Mouse (Mus musculus) limb, embryonic 11.5 days (tissue): ENCODE results near the gene Mlycd. TPM values are rescaled to one million over a fixed set of nuclear protein-coding genes. Genes with fewer than 3 reads are reported as not detected.

ENCODE experiments used
- ATAC-seq: fragments of 200-750 bp; cut with Nextera tagmentation; 2 replicates; pipeline ENCODE4 v1.8.0; 2017; ENCODE audit warnings: low read depth; ENCODE audit not compliant: insufficient number of reproducible peaks, low FRiP score, low TSS enrichment
- DNase-seq: peaks from one replicate; pipeline ENCODE4 v3.0.0-alpha.2; 2015; ENCODE audit warnings: low spot score
- H3K27ac ChIP-seq: fragments of 300-500 bp; sonication (generic); replicated peaks from 2 replicates; pipeline ENCODE4 v1.5.1; 2014; ENCODE audit warnings: low read depth, mild to moderate bottlenecking, low read length
- H3K27me3 ChIP-seq: fragments of 300-500 bp; sonication (generic); 2 replicates; pipeline ENCODE4 v1.6.1; 2014; ENCODE audit warnings: mild to moderate bottlenecking, low read length, mixed read lengths; ENCODE audit not compliant: control insufficient read depth, insufficient read depth
- H3K36me3 ChIP-seq: fragments of 300-500 bp; sonication (generic); 2 replicates; pipeline ENCODE4 v1.6.1; 2014; ENCODE audit warnings: mild to moderate bottlenecking, low read length, moderate library complexity, mixed read lengths; ENCODE audit not compliant: control insufficient read depth, insufficient read depth
- H3K4me1 ChIP-seq: fragments of 300-500 bp; sonication (generic); 2 replicates; pipeline ENCODE4 v1.6.1; 2014; ENCODE audit warnings: low read length, mixed read lengths; ENCODE audit not compliant: control insufficient read depth, insufficient read depth
- H3K4me2 ChIP-seq: fragments of 300-500 bp; sonication (generic); 2 replicates; pipeline ENCODE4 v1.6.1; 2014; ENCODE audit warnings: low read depth, mild to moderate bottlenecking, moderate library complexity; ENCODE audit not compliant: severe bottlenecking
- H3K4me3 ChIP-seq: fragments of 300-500 bp; sonication (generic); 2 replicates; pipeline ENCODE4 v1.5.1; 2014; ENCODE audit warnings: low read depth, low read length
- H3K9ac ChIP-seq: fragments of 300-500 bp; sonication (generic); 2 replicates; pipeline ENCODE4 v1.6.1; 2014; ENCODE audit warnings: mild to moderate bottlenecking, low read length
- H3K9me3 ChIP-seq: fragments of 300-500 bp; sonication (generic); 2 replicates; pipeline ENCODE4 v1.6.1; 2016; ENCODE audit warnings: low read length; ENCODE audit not compliant: control insufficient read depth
- WGBS: fragments of 180-500 bp; shearing (Covaris S2); extraction: QIAGEN DNeasy Blood & Tissue Kit; methylation state at CpG from one replicate; pipeline ENCODE4 v1.1.7; 2014; 5-methylcytosine and 5-hydroxymethylcytosine counted together
- polyA plus RNA-seq: library from polyadenylated mRNA; unstranded; fragments of >200 nt; fragmentation: Nextera tagmentation; extraction: Ambion mirVana; gene quantifications from 2 replicates; pipeline ENCODE4 v1.2.1, GENCODE M21; 2014

Gene Mlycd
- polyA plus RNA-seq, 1 experiment from 2014 or later: 6.9 TPM

DNA sequence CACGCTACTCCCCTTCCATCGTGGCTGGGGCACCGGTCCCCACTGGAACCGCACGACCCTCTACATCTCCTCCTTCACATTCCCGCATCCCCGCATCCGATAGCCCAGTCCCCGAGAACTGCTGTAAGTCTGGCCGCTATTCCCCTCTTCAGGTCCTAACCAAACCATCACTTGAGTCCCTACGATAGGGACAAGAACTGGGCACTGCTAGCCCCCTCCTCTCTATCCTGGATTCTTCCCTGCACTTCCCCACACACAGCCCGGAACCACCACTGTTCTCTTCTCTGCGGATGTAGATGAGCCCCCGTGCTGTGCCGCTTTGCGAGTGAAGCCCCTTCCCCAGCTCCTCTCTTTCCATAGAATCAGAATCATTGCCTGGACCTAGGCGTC lies 53.1 kb downstream of the Mlycd start:
- 1% methylated on average over 17 of the region's 17 CpGs for WGBS
- Histone ChIP-seq H3K4me1 (peaks cover 2% of the 10 kb centered on the region; the same call in 1 of the 2 replicates), H3K36me3 (no peaks in the 10 kb centered on the region), H3K9ac (no peak overlapping the region; the same call in 1 of the 2 replicates), H3K4me3 (peak overlapping the region; percentile 57), H3K4me2 (peak overlapping the region; percentile 85), H3K27me3 (peaks cover 18% of the 10 kb centered on the region), H3K9me3 (no peaks in the 10 kb centered on the region), H3K27ac (no peak overlapping the region)
- ATAC-seq (no peak), DNase-seq (no peak)

GRCm38 (mm10) chr8:119449627-119450026 lies 54.9 kb downstream of the Mlycd start:
- Histone ChIP-seq H3K27me3 (peaks cover 18% of the 10 kb centered on the region), H3K4me2 (no peak overlapping the region; the same call in 1 of the 2 replicates), H3K27ac (no peak overlapping the region), H3K9me3 (no peaks in the 10 kb centered on the region), H3K36me3 (no peaks in the 10 kb centered on the region), H3K9ac (no peak overlapping the region), H3K4me3 (no peak overlapping the region), H3K4me1 (peaks cover 2% of the 10 kb centered on the region; the same call in 1 of the 2 replicates)
- ATAC-seq: no peak
- 81% methylated on average over 12 of the region's 12 CpGs for WGBS
- DNase-seq: no peak

DNA sequence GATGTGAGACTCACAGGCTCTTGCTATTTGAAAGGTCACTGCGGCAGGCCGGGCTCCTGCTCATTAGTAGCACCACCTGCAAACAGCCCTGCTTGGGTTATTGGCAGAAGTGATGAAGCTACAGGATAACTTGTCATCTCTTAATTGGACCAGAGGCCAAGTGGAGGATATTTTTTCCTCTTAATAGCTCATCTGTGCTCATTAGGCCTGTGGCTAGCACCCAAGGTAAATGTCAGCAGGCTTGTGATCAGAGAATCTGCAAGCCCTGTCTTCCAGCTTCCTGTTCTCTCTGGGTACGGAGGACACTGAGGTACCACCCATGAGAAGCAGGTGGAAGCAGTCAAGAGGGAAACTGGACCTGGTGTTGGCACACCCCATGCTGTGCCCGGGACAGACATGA lies 56.5 kb downstream of the Mlycd start:
- Histone ChIP-seq H3K27ac (no peak overlapping the region), H3K4me3 (no peak overlapping the region), H3K27me3 (peaks cover 18% of the 10 kb centered on the region), H3K9me3 (no peaks in the 10 kb centered on the region), H3K36me3 (no peaks in the 10 kb centered on the region), H3K4me2 (no peak overlapping the region), H3K4me1 (peaks cover 2% of the 10 kb centered on the region; the same call in 1 of the 2 replicates), H3K9ac (no peak overlapping the region)
- WGBS: 86% methylated on average over 4 of the region's 4 CpGs
- ATAC-seq (no peak), DNase-seq (no peak)

GRCm38 (mm10) chr8:119452919-119453318 lies 58.2 kb downstream of the Mlycd start:
- ATAC-seq (no peak), DNase-seq (no peak)
- no peak overlapping the region for H3K4me3 ChIP-seq
- no peaks in the 10 kb centered on the region for H3K9me3 ChIP-seq
- H3K9ac ChIP-seq: no peak overlapping the region
- H3K27ac ChIP-seq: no peak overlapping the region
- H3K4me2 ChIP-seq: no peak overlapping the region
- WGBS: 90% methylated on average over 5 of the region's 5 CpGs
- peaks cover 10% of the 10 kb centered on the region for H3K27me3 ChIP-seq
- no peaks in the 10 kb centered on the region for H3K36me3 ChIP-seq
- no peaks in the 10 kb centered on the region for H3K4me1 ChIP-seq

DNA sequence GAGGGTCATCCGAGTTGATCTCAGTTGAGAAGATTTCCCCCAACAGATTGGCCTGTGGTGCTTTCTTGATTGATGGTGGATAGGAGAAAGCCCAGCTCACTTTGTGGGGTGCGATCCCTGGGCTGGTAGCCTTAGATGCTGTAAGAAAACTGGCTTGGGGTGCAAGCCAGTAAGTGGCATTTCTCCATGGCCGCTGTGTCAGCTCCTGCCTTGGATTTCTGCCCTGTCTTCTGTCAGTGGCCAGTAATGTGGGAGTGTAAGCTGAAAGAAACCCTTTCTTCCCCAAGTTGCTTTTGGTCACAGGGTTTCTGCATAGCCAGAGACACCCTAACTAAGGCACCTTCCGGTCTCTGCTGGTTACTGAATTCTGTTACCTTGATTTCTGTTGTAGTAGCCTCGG lies 61.4 kb downstream of the Mlycd start:
- H3K27me3 ChIP-seq: no peaks in the 10 kb centered on the region
- ATAC-seq (no peak), DNase-seq (no peak)
- H3K4me3 ChIP-seq: no peak overlapping the region
- no peaks in the 10 kb centered on the region for H3K9me3 ChIP-seq
- no peak overlapping the region for H3K27ac ChIP-seq
- 85% methylated on average over 5 of the region's 5 CpGs for WGBS
- H3K9ac ChIP-seq: no peak overlapping the region
- H3K4me1 ChIP-seq: no peaks in the 10 kb centered on the region
- no peak overlapping the region for H3K4me2 ChIP-seq
- no peaks in the 10 kb centered on the region for H3K36me3 ChIP-seq

DNA sequence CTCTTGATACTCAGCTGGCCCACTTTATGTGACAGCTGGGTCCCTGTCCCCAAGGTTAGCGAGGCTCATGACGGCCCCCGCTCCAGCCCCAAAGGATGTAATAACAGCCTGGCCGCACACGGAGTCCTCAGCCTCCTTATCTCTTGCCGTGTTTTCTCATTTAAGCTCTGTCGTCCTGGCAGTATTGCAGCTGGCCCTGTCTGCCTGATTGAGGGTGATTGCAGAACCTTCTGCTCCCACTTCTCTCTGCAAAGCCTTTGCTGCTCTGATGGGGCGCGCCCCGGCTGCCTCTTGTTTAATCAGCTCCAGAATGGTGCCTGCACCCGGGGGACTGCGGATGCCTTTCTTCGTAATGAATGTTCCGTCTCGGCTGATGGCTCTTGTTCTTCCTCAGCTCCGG lies 65.0 kb downstream of the Mlycd start:
- no peak for DNase-seq
- Histone ChIP-seq H3K36me3 (no peaks in the 10 kb centered on the region), H3K9ac (no peak overlapping the region), H3K4me2 (no peak overlapping the region), H3K27ac (no peak overlapping the region), H3K4me1 (no peaks in the 10 kb centered on the region), H3K4me3 (no peak overlapping the region), H3K27me3 (peaks cover 3% of the 10 kb centered on the region), H3K9me3 (no peaks in the 10 kb centered on the region)
- no peak for ATAC-seq
- 51% methylated on average over 16 of the region's 16 CpGs for WGBS

Other genes with a start within 250 kb of the Mlycd start
- gene Hsbp1, start 50.4 kb upstream of the Mlycd start, polyA plus RNA-seq: 258 and 272 TPM in 2 replicates
- gene Osgin1, start 39.2 kb downstream of the Mlycd start, polyA plus RNA-seq: 0.20 and 0.37 TPM in 2 replicates
- 2.8 and 3.2 TPM in 2 replicates for gene Necab2, start 51.8 kb downstream of the Mlycd start, polyA plus RNA-seq
- not detected in 2 replicates for gene Slc38a8, start 106.8 kb downstream of the Mlycd start, polyA plus RNA-seq
- 116 and 126 TPM in 2 replicates for gene Mbtps1, start 163.9 kb downstream of the Mlycd start, polyA plus RNA-seq
- 30.1 and 33.9 TPM in 2 replicates for gene Hsdl1, start 180.3 kb downstream of the Mlycd start, polyA plus RNA-seq
- gene Dnaaf1, start 180.4 kb downstream of the Mlycd start, polyA plus RNA-seq: 0.09 TPM in 1 of 2 replicates, not detected in the other
- 11.4 and 12.8 TPM in 2 replicates for gene Taf1c, start 210.3 kb downstream of the Mlycd start, polyA plus RNA-seq
- gene Adad2, start 217.9 kb downstream of the Mlycd start, polyA plus RNA-seq: 0.09 and 0.18 TPM in 2 replicates
- not detected in 2 replicates for gene Kcng4, start 240.8 kb downstream of the Mlycd start, polyA plus RNA-seq